Mouse (Mus musculus) 3134 (cell line): ENCODE data around the gene Pitpnc1.

Source experiments
- DNase-seq: peaks from one replicate; pipeline ENCODE4 v3.0.0-alpha.2; 2011; ENCODE audit warnings: low spot score; ENCODE audit not compliant: insufficient read length; ENCODE audit errors: extremely low read depth

The Pitpnc1 gene

DNA sequence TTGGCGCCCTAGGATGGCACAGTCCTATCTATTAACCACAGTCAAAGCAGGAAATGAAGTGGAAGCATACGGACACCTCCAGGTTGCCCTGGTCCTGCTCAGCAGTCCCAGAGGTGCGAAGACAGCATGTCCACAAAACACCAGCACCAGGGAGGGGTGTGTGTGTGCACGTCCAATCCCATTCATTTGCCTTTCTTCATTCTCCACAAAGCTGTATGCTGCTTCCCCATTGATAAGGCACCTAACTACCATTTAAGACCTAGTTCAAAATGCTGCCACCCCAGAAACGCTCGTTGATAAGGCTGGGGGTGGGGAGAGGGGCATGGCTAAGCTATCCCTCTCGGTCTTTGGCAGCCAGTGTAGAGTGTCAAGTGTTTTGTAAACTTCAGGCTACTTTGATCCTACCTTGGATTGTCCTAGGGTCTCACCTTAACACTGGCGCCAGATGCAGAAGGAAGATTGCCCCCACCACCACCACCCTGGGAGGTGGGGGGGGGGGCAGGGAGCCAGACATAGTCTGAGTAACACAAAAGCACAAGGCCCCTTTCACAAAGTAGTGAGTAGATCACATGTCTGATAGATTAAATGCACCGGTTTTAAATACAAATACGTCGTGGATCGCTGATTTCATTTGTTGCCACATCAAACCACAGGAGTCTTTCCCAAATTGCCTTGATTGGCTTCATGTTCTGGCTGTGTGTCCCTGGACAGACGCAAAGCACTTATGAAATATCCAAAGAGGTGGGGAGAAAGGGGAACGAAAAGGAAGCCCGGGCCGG is 2.1 kb downstream of the Pitpnc1 start:
- no peak for DNase-seq

DNA sequence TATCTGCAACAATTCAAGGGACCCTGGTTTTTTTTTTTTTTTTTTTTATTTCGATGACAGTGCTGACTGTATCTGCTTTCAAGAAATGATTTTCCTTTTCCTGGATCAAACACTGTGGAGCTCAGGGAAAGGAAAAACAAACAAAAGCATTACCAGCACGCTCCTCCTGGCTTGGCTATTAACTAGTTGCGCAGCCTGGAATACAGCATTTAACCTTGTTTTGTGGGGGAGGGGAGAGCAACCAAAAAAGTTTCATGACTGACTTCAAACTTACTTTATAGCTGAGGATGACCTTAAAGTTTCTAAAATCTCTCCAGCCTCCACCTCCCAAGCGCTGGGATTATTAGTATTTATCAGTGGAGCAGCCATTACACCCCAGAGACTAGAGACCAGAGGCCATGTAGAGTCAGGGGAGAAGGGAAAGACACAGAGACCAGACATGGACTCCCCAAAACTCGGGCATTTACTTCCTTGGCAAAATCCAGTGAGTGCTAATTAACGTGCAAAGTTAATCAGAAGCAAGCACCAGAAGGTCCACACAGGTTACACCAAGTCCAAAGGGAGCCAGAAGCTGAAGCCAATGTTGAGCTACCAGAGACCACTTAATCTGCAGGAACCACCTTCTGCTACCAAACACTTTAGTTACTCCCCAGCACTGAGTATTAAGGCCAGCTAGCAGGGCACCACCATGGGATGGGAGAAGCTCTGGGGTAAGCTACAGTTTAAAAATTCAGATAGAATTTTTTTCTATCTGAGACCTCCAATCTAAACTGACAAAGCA is 3.7 kb downstream of the Pitpnc1 start:
- no peak for DNase-seq

DNA sequence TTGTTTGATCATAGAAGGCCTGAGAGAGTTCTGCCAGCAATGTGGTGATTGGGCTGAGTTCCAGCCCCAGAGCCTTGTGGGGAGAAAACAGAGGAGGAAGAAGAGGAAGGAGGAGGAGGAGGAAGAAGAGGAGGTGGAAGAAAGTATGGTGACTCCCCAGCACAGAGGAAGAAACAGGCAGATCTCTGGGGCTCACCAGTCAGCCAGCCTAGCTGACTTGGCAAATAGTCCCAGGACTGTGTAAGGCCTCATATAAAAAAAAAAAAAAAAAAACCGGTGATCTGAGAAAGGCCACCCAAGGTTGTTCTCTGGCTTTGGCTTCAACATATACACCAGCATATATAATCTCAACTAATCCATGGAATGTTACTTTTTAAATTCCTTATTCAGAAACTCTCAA is 4.5 kb downstream of the Pitpnc1 start:
- DNase-seq: no peak

DNA sequence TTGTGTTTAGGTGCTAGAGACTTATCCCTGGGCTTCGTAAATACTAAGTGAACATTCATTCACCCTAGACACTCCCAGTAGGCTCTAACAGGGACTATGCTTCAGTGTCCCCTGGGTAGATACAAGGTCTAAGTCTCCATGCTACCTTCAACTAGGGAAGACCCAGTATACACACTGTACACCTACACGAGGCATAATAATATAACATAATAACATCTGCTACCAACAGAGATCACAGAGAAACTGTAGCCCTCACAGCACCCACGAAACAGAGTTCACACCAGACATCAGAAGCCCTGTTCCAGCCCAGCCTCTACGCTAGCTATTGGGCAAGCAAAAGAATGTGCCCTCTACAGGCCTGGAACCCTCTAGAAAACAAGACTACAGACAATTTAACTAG is 5.5 kb downstream of the Pitpnc1 start:
- no peak for DNase-seq

DNA sequence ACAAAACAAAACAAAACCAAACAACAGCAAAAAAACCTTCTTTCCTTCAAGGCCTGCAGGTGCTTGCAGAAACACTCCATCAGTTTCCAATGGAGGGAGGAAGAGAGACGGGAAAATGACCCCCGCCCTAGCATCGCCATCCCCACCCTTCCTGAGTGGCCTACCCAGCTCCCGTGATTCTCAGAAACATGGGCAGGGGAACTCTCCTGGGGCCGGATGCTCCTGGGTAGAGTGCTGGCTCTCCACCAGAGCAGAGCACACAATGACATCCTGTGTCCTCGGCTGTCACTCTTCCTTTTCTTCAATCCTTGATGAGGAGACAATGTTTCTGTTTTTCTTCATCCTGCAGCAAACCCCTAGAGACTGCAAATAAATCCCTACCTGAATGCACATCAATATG is 6.4 kb downstream of the Pitpnc1 start:
- DNase-seq: no peak

DNA sequence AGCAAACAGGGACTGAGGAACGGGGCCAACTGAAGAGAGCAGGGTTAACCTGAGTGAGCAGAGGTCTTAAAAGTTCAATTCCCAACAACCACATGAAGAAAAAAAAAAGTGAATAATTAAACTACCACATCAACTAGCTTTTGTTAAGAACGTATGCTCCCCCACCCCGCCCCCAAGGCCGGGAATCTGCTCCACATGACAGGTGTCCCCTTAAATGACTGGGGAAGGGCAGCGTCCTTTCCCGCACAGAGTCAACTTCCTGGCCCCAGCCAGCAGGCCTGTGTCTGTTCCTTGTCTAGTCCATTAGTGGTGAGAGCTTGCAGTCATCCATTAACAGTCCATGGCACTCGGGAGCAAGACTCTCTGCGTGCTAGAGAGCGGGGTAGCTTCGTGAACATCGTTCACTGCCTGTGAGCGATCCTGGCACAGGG is 7.2 kb downstream of the Pitpnc1 start:
- DNase-seq: no peak

DNA sequence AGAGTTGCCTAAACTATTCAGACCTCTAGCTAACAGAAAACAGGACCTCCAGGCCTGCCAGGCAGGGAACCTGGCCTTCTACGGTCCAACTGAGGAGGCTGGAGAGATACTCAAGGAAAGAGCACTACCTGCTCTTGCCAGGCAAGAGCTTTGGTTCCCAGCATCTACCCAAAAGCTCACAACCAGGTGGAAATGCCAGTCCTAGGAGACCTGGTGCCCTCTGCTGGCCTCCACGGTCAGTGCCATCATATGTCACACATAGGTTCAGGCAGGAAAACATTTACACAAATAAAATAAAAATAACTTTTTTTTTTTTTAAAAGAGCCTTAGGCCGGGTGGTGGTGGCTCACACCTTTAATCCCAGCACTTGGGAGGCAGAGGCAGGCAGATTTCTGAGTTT is 8.0 kb downstream of the Pitpnc1 start:
- DNase-seq: no peak

DNA sequence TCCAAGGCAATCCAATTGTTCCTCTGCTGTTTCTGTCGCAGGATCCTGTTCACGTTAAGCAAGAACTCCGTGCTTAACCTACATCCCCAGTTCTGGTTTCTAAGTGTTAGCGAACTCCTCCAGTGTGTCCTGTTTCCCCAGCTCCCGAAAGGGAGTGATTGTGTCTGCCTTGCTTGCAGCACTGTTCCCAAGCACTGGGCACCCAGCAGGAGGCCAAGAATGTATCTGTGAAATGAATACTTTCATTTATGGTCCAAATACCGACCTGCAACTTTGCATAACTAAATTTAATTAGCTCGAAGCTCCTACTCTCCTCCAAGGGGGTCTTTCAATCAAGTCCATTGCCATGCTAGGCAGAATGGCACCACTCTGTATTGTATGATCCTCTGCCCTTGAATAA is 10.7 kb downstream of the Pitpnc1 start:
- DNase-seq: no peak

DNA sequence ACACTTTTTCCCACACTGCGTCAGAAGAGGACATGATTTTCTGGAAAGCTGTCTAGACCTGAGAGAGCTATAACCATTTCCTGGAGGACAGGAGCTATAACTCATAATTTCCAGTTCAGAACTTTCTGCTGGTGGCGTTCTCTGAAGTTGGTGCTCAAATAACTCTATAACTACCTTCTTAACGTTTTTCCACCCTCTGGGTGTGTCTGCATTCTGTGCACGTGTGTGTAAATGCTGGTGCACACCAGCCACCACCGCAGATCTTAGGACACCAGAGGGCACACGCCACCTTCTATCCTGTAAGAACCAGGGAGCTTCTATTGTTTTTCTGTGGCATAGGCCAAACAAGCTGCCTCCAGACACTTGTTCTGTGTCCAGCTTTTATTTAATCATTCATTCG is 11.5 kb downstream of the Pitpnc1 start:
- DNase-seq: no peak

DNA sequence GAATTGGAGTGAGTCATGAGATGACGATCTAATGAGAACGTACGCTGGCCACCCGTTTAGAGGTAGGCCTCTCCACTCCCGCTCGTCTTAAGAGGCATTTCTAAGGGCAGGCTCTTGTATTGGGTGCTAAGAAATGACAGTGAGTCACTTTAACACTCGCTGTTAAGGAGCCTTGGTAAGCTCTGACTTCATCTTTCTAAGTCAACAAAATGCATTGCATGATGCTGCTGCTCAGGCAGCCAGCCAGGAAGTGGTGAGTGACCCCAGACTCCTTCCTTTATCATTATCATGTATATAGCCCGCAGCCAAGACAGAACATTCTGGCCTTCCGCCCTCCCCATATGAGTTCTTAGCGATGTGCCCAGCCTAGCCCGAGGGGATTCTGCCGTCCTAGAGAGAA is 12.2 kb downstream of the Pitpnc1 start:
- no peak for DNase-seq

DNA sequence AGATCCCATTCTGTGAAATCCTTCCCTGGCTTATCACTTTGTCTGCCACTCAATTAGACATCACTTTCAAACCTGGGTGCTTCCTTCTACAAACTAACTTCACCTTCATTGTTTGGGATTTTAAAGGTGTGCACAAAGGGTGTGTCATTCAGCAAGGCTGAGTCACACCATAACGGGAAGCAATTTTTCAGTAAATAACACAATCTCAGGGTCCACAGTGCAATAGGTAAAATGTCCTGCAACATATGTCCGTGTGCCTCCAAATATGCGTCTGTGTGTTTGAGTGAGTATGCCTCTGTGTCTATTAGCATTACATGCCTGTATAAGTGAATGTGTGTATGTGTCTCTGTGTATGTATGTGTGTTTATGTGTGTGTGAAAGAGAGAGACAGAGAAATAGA is 13.2 kb downstream of the Pitpnc1 start:
- no peak for DNase-seq

DNA sequence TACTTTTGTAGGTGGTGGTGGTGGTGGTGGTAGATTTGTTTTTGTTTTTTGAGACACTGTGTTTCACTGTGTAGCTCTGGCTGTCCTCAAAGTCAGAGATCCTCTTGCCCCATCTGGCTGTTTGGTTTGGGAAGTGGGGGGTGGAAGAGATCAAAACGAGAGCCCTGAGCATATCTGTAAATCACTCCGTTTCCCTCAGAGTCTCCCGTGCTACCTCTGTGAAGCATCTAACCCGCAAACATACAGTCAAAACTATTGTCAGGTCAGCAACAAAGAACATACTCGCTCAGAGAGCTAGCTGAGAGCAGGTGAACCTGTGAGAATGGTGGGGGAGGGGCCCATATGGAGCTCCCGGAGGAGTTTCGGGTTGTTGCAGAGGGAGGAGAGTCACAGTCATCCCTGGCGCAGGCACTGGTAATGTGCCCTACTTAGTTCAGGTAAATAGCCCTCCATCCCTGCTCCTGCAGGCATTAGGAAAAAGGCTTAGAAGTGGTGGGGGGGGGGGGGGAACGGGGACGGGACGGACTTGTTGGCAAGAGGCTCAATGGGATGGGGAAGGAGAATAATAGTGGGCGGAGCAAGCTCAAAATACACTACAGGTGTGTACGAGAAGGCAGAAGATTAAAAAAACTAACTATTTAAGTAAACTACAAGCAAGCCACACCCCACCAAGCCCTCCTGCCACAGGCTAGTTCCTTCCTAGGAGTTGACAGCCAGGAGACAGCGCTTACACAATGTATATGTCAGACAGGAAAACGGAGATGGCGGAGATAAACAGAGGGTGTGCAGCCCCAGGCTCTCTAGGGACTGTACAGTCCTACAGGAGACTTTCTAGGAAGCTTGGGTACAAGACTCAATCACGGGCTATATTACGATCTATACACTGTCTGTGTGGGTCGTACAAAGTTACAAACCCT is 15.7 kb downstream of the Pitpnc1 start:
- DNase-seq: no peak

DNA sequence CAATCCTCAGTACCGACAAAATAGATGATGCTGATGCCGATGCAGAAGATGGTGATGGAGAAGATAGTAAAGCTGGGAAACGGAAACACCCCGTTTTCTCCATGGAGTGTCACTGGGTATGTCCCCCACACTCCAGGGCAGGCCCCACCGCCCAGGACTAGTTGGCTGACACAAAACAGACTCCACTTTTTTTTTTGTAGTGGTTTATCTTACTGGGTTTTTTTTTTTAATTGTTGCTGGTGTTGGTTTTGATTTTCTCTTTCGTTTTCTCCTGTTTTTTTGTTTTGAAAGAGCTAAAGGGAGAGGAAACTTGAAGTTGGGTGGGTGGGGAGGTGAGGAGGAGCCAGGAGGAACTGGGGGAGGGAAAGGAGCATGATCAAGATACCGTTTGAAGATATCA is 18.4 kb downstream of the Pitpnc1 start:
- DNase-seq: no peak

DNA sequence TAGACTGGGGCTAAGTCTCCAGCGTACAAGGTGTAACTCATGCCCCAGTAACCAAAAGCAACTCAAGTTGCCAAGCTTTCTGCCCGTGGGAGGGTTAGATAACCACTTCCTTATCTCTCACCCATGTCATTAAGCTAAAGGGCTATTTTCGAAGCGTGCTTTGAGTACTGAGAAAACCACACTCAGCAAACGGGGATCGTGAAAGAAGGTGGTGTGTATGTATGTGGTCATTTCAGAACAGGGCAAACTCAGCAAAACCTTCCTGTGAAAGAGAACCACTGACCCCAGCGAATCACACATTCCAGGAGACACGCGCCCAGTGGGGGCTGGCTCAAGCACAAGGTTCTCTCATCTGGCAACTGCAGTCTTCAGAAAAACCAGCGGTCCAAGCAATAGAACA is 19.4 kb downstream of the Pitpnc1 start:
- no peak for DNase-seq

DNA sequence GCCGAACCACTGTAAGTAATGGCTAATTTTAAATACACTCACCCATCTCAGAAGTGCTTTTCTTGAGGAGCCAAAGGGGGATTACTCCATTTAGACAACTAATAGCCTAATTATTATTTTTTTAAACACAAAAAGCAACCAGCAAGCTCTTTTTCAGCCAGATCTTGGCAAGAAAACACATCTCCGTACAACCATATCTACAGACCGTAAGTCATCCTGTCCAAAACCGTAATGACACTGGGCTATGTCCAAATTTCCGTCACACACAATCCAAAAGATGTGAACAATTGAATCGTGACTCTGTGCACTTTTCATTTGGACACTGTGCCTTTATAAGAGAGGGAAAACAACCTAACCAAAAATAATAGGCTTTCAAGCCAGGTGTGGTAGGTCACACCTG is 20.4 kb downstream of the Pitpnc1 start:
- no peak for DNase-seq

DNA sequence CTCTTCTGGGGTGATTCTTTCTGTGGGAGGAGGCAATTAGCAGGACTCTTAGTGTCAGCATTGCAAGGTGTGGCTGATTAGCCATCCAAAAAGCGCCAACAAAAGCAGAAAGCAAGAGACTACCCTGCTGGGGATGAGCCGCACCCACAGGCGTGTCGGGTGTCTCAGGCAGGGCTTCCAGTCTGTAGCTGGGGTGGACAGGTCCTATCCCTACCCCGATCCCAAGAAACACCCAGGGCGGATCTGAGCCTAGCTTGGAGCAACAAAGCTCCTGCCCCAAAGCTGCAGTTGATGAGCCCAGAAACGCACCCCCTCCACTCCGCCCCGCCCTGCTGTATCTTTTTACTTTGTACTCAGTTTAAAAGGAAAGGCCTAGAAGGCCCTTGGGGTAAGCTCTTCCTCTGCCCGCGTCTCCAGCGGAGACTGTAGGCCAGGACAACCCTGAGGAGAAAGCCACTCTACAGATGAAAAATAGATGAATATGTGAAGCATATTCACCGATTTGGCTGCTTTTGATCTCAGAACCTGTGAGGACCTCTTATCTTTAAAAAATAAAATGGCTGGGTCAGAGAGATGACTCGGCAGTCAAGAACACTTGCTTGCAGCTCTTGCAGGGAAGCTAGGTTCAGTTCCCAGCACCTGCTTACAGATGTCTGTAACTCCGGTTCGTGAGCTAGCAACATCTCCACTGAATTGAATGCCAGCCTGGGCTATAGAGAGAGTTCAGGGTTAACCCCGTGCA is 21.2 kb downstream of the Pitpnc1 start:
- no peak for DNase-seq

DNA sequence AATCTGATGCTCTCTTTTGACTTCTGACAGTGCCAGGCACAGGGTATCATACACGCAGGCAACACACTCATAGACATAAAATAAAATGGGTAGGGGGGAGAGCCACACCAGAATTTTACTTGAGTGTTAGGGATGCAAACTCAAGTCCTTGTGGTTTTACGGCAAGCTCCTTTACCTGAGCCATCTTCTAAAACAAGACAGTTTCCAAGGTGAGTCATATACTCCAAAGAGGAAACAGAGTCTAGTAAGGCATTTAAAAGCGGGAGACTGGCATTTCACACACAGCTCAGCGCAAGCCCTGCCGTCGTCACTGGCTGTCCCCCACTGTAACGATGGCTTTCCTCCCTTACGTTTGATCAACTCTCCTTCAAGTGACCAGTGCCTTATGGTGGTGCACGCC is 22.6 kb downstream of the Pitpnc1 start:
- DNase-seq: no peak

DNA sequence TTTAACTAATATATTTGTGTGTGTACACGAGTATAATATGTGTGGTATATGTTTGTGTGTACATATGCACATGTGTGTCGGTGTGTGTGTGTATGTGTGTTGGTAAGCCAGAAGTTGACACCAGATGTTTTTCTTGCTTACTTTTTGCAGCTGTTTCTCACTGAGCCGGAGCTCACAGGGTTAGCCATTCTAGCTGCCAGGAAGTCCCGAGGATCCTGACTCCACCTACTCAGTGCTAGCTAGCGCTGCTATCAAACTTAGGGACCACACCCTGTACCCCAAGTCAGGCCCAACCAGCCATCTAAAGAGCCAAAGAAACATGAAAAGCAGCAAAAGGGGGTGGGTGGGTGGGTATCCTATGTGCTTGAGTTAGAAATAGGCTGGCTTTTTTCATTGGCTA is 23.1 kb downstream of the Pitpnc1 start:
- DNase-seq: no peak

DNA sequence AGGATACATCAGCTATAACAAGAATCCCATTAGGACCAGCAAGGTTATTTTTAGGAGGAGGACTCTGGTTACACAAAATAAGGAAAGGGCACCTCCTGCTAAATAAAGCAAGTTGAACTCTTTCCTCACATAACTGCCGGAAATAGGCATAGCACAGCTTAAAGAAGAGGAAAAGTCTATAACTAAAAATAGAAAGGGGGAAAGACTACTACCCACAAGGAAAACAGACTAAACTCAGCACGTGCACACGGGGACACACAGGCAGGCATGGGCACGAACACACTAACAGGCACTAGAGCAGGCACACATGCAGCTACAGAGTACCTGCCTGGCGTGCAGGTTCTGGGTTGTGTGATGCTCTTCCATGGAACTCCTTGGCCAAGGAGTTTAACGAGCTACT is 23.8 kb downstream of the Pitpnc1 start:
- no peak for DNase-seq

DNA sequence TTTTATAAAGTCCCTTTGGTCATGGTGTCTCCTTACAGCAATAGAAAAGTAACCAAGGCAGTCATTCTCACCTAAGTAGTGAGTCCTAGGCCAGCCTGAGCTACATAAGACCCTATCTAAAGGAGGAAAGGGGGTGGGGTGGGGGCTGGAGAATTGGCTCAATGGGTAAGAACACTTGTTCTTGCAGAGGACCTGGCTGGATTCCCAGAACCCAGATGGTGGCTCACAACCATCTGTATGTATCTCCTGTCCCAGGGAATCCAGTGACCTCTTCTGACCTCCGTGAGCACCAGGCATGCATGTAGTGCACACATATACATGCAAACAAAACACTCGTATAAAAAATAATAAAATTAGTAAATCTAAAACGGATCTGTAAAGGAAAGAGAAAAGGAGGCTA is 24.8 kb downstream of the Pitpnc1 start:
- DNase-seq: no peak
